Mouse (Mus musculus): Measurements from ENCODE around the gene Foxa2. TPM values are rescaled to one million over a fixed set of nuclear protein-coding genes. Genes with fewer than 3 reads are reported as not detected.

The Foxa2 gene
- not detected for polyA plus RNA-seq (2017; shearing (Covaris generic))

DNA sequence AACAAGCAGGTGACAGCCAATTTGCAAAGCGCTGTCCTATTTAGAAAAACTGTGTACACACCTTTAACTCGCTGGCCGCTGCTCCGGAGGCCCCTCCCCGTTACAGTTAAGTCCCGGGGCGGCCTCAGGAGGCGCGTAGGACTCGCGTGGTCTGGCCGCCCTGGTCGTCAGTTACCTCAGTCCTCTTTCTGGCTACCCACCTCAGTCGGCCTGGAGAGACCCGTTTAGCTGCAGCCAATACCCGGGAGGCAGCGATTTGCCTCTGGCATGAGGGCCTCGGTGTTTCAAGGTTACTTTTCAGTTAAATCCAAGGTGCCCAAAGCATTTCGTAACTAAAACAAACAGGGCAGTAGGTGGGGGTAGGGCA is at the start of gene Foxa2:
Foxa2 (minus strand) TSS at position 171 of the 367 bp plus-strand sequence.
- ATAC-seq, result no peak

DNA sequence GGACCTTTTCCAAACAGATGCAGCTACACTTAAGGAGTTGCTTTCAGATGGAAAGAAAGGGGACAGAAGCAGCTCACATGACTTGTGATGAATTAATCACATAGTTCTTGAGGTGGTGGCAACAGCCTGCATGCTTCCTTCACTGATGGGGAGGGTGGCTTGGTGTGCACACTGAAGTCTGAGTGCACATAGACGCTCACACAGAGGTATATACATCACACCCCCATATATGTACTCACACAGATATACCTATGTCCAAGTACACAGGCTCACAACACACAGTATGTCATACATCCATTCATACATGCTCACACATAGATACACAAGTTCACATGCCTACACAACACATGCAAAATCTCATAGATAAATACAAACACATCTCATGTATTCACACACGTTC is 45.3 kb upstream of the Foxa2 start:
- no peak for ATAC-seq

- ATAC-seq, result no peak
Observed at GRCm38 (mm10) chr2:148091657-148092056, 44.9 kb upstream of the Foxa2 start.

DNA sequence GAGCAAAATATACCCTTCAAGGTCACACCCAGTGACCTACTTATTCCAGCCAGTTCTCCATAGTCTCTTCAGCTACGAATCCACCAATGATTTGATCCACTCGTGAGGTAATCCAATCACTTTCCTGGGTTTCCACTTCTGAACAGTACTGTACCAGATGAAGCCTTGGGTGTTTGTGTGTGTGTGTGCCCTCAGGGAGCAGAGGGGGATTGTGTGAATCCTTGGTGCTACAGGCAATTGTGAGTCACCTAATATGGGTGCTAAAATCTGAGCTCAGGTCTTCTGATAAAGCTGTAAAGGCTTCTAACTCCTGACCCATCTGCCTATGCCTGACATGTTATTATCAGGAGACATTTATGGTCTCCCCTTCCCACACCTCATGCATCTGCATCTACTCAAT is 43.3 kb upstream of the Foxa2 start:
- ATAC-seq, result no peak

- no peak for ATAC-seq
Observed at GRCm38 (mm10) chr2:148085529-148085928, 38.8 kb upstream of the Foxa2 start.

GRCm38 (mm10) chr2:148085126-148085525 is 38.4 kb upstream of the Foxa2 start:
- ATAC-seq, result no peak

- no peak for ATAC-seq
Observed at GRCm38 (mm10) chr2:148082283-148082682, 35.5 kb upstream of the Foxa2 start.

DNA sequence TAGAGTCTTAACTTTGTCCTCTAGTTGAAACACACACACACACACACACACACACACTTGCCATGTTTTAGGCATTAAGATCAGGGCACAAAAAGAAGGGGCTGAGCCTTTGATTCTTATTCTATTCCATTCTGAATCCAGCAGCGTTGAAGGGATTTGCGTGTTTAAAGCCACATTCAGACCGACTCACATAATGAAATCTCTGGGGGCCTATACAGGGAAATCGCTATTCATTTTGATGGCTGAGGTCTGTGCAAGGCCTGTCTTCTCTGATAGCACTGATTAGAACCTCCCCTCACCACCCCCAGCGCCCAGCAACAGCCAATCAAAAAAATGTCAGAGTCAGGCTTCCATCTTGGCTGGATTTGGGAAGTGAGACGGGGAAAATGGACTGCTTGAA is 13.9 kb upstream of the Foxa2 start:
- no peak for ATAC-seq

GRCm38 (mm10) chr2:148053411-148053810 is 6.6 kb upstream of the Foxa2 start:
- no peak for ATAC-seq

DNA sequence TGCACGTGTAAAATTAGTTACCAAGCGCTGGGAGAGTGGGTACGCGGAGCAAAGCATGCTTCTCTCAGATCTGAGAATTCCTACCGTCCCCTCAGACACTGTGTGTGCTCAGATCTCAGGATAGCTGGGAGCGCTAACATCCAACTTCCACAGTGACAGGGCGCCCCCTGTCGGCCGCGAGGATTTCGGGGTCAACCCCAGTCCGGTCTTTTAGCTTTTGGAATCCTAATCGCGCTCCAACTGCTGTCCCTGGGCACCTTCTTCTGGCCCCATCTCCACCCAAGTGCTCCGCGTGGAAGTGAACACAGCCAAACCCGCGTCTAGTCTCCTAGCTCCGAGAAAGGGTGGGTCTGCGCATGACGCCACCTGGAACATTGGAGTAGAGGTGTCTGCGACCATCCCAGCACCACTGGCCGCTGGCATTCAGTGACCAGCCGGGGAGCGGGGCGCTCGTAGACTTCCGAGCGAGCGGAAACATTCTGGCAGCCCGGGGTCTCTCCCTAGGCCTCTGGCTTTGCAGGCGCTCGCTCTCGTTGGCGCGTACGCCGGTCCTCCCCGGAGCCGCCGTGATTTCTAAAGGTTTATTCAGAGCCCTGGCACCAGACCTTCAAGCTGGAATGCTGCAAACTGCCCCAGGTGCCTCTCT is 1.8 kb upstream of the Foxa2 start:
- no peak for ATAC-seq

DNA sequence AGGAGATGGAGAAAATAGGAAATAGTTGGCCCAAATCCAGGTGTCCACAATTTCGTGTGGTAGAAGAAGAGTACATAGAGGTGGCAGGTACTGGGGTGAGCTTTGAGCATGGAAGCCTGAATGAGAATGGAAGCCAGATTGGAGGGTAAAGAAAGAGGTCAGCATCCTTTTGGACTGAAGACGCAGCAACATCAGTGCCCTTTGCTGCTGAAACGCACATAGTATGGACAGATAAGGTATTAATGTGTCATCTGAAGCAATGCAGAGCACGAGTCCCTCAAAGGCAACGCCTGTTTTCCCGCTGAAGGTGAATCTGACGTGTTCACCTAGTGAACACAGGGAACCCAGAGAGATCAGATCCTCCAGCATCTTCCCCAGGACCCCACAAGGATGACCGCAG is 842 bp upstream of the Foxa2 start:
- no peak for ATAC-seq

- ATAC-seq, result no peak
Observed at GRCm38 (mm10) chr2:148045937-148046798, 601 bp downstream of the Foxa2 start.

DNA sequence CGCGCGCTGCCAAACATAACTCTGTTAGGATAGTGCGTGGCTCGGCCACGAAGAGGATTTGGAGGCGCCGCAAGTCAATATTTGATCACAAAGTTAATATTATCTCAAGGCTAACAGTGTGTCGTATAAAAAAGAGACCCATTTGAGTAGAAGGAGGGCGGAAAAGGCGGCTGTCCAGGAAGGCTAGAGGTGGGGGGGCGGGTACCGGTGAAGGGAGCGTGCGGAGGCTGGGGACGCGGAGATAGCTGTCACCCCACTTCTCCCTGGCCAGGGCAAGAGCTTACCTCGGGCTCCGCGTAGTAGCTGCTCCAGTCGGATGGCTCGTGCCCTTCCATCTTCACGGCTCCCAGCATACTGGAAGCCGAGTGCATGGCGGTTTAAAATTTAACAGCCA is 1.2 kb downstream of the Foxa2 start:
- no peak for ATAC-seq

DNA sequence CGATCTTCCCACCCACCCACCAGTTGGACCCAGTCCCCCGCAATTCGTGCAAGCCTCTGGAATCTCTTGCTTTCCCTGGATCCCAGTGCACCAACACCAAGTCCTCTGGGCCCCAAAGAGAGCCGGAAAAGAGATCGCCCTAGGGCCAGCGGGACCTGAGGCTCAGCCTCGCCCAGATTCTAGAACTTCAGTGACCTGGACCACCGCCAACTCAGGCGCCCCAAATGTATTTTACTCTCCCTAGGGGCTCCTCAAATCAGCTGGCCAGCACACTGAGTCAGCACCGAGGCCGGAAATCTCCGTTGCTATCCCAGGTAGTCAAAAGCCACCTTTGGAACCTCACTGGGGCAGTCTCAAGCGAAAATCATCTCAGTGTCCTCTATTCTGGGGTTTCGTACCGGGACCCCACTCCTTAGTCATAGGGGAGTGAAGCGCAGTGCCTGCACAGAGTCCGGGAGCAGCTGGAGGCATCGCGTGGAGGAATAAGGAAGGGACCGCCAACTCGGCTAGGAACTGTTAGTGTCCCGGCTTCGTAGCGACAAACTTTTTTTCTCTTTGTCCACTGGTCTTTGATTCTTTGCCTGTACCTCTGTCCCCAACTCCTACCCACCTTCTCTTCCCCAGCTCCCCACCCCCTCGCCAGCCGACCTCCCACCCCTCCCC is 1.8 kb downstream of the Foxa2 start:
- ATAC-seq, result no peak

- ATAC-seq, result no peak
Observed at GRCm38 (mm10) chr2:148043976-148044876, 2.5 kb downstream of the Foxa2 start.

- no peak for ATAC-seq
Observed at GRCm38 (mm10) chr2:148043271-148043975, 3.3 kb downstream of the Foxa2 start.

- no peak for ATAC-seq
Observed at GRCm38 (mm10) chr2:148042126-148042640, 4.6 kb downstream of the Foxa2 start.

GRCm38 (mm10) chr2:148041381-148041780 is 5.4 kb downstream of the Foxa2 start:
- no peak for ATAC-seq

GRCm38 (mm10) chr2:148040236-148041121 is 6.3 kb downstream of the Foxa2 start:
- ATAC-seq, result no peak
